Mouse (Mus musculus) c-Kit-negative CD71-positive TER-119-positive erythroid progenitor cells, embryonic 14.5 days (primary cell): ENCODE measurements around the gene Gm10600.
"Not testable (repeated sequence)": the region's sequence is repeated elsewhere in the genome, so short reads cannot be mapped to it uniquely, and the experiment has no call there.

ENCODE experiments used
- DNase-seq: peaks from one replicate; pipeline ENCODE4 v3.0.0-alpha.2; 2013; ENCODE audit warnings: low read depth, low spot score

The Gm10600 gene

DNA sequence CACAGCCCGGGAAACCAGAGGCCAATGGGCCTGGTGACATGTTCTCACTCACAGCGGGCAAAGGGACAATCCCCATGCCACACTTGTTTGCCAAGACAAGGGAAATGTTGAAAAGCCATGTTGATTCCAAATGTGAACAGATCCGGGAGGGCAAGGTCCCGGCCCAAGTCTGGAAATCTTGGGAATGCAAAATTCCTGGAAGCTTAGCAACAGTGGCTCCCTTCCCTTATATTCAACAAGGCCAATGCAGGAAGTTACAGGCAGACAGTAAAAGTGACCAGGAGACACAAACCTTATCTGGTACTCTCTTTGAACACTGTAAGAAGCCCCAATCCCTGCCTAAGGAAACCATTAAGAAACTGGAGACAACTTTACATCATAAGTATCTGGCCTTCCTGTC lies at the start of gene Gm10600:
Gene Gm10600, plus strand, starts transcription at position 301 of the 400 bp plus-strand sequence.
- not testable (repeated sequence) for DNase-seq

GRCm38 (mm10) chr4:42255467-42255866 lies 15.0 kb downstream of the Gm10600 start, which contains the start of gene Ccl21b:
Ccl21b (plus strand) TSS chr4:42255767.
- not testable (repeated sequence) for DNase-seq
